Mouse (Mus musculus) kidney, embryonic 16.5 days (tissue): ENCODE data around the gene C2cd5. TPM values are rescaled to one million over a fixed set of nuclear protein-coding genes. Genes with fewer than 3 reads are reported as not detected.

Experiments
- ATAC-seq: fragments of 200-750 bp; cut with Nextera tagmentation; 2 replicates; pipeline ENCODE4 v1.8.0; 2017; ENCODE audit warnings: moderate TSS enrichment; ENCODE audit not compliant: low FRiP score, low TSS enrichment
- H3K27ac ChIP-seq: fragments of 300-500 bp; sonication (generic); 2 replicates; pipeline ENCODE4 v1.5.1; 2014; ENCODE audit warnings: low read length
- H3K27me3 ChIP-seq: fragments of 300-500 bp; sonication (generic); 2 replicates; pipeline ENCODE4 v1.6.1; 2014; ENCODE audit warnings: low read length, control low read depth, mixed read lengths; ENCODE audit not compliant: insufficient read depth
- H3K36me3 ChIP-seq: fragments of 300-500 bp; sonication (generic); 2 replicates; pipeline ENCODE4 v1.6.1; 2014; ENCODE audit warnings: low read length, control low read depth, mixed read lengths; ENCODE audit not compliant: insufficient read depth
- H3K4me1 ChIP-seq: fragments of 300-500 bp; sonication (generic); 2 replicates; pipeline ENCODE4 v1.6.1; 2014; ENCODE audit warnings: low read length, control low read depth, mixed read lengths; ENCODE audit not compliant: insufficient read depth
- H3K4me2 ChIP-seq: fragments of 300-500 bp; sonication (generic); replicated peaks from 2 replicates; pipeline ENCODE4 v1.6.1; 2014; ENCODE audit warnings: low read depth, low read length
- H3K4me3 ChIP-seq: fragments of 300-500 bp; sonication (generic); 2 replicates; pipeline ENCODE4 v1.5.1; 2014; ENCODE audit warnings: mild to moderate bottlenecking, low read length
- H3K9ac ChIP-seq: fragments of 300-500 bp; sonication (generic); replicated peaks from 2 replicates; pipeline ENCODE4 v1.6.1; 2014; ENCODE audit warnings: low read length
- H3K9me3 ChIP-seq: fragments of 300-500 bp; sonication (generic); 2 replicates; pipeline ENCODE4 v1.6.1; 2016; ENCODE audit warnings: low read length, control low read depth
- WGBS: fragments of 180-500 bp; shearing (Covaris S2); extraction: QIAGEN DNeasy Blood & Tissue Kit; methylation state at CpG from one replicate; pipeline ENCODE4 v1.1.7; 2014; 5-methylcytosine and 5-hydroxymethylcytosine counted together
- polyA plus RNA-seq: library from polyadenylated mRNA; unstranded; fragments of >200 nt; fragmentation: Nextera tagmentation; extraction: Ambion mirVana; gene quantifications from 2 replicates; pipeline ENCODE4 v1.2.1, GENCODE M21; 2015

C2cd5 gene
- polyA plus RNA-seq, 1 experiment from 2014 or later: 35.3 TPM

GRCm38 (mm10) chr6:143125721-143126120, 25.8 kb upstream of the C2cd5 start:
- Histone ChIP-seq H3K4me1 (no peaks in the 10 kb centered on the region), H3K4me3 (no peak overlapping the region), H3K9me3 (peaks cover 4% of the 10 kb centered on the region; the same call in 1 of the 2 replicates), H3K4me2 (no peak overlapping the region), H3K27ac (no peak overlapping the region), H3K27me3 (no peaks in the 10 kb centered on the region), H3K36me3 (no peaks in the 10 kb centered on the region), H3K9ac (no peak overlapping the region)
- ATAC-seq: no peak

GRCm38 (mm10) chr6:143119325-143119724, 19.4 kb upstream of the C2cd5 start:
- WGBS: 82% methylated on average over 6 of the region's 6 CpGs
- Histone ChIP-seq H3K4me3 (no peak overlapping the region), H3K27ac (no peak overlapping the region), H3K9me3 (no peaks in the 10 kb centered on the region), H3K36me3 (no peaks in the 10 kb centered on the region), H3K9ac (no peak overlapping the region), H3K4me1 (peaks cover 11% of the 10 kb centered on the region), H3K27me3 (no peaks in the 10 kb centered on the region), H3K4me2 (no peak overlapping the region)
- no peak for ATAC-seq

GRCm38 (mm10) chr6:143116779-143117178, 16.8 kb upstream of the C2cd5 start:
- peaks cover 11% of the 10 kb centered on the region for H3K4me1 ChIP-seq
- H3K9me3 ChIP-seq: no peaks in the 10 kb centered on the region
- no peak for ATAC-seq
- H3K36me3 ChIP-seq: no peaks in the 10 kb centered on the region
- no peaks in the 10 kb centered on the region for H3K27me3 ChIP-seq
- WGBS: 54% methylated on average over 6 of the region's 6 CpGs
- H3K4me3 ChIP-seq: no peak overlapping the region
- no peak overlapping the region for H3K27ac ChIP-seq
- H3K4me2 ChIP-seq: no peak overlapping the region
- no peak overlapping the region for H3K9ac ChIP-seq

GRCm38 (mm10) chr6:143115505-143115904, 15.6 kb upstream of the C2cd5 start:
- no peak overlapping the region for H3K9ac ChIP-seq
- H3K4me1 ChIP-seq: peaks cover 11% of the 10 kb centered on the region
- WGBS: 69% methylated on average over 5 of the region's 5 CpGs
- H3K9me3 ChIP-seq: no peaks in the 10 kb centered on the region
- H3K4me3 ChIP-seq: no peak overlapping the region
- H3K36me3 ChIP-seq: no peaks in the 10 kb centered on the region
- H3K4me2 ChIP-seq: no peak overlapping the region
- no peak overlapping the region for H3K27ac ChIP-seq
- H3K27me3 ChIP-seq: no peaks in the 10 kb centered on the region
- 0 out of 2 replicates have a peak, but pooled peaks have one; percentile 21 for ATAC-seq

- Histone ChIP-seq H3K4me1 (peaks cover 11% of the 10 kb centered on the region), H3K9me3 (no peaks in the 10 kb centered on the region), H3K4me3 (no peak overlapping the region), H3K27me3 (no peaks in the 10 kb centered on the region), H3K27ac (peak overlapping the region; percentile 72), H3K36me3 (no peaks in the 10 kb centered on the region), H3K9ac (peak overlapping the region; percentile 12; the same call in 1 of the 2 replicates), H3K4me2 (no peak overlapping the region)
- peak; percentile 83 for ATAC-seq
- 36% methylated on average over 9 of the region's 9 CpGs for WGBS
Measured at GRCm38 (mm10) chr6:143115011-143115445, 15.1 kb upstream of the C2cd5 start.

- peak overlapping the region; percentile 72 for H3K27ac ChIP-seq
Measured at GRCm38 (mm10) chr6:143114556-143114955, 14.6 kb upstream of the C2cd5 start.

GRCm38 (mm10) chr6:143110371-143110770, 10.4 kb upstream of the C2cd5 start:
- ATAC-seq: no peak
- WGBS: 74% methylated on average over 7 of the region's 7 CpGs
- no peak overlapping the region for H3K4me2 ChIP-seq

More at GRCm38 (mm10) chr6:143114556-143114955, 14.6 kb upstream of the C2cd5 start:
- peak overlapping the region; percentile 12; the same call in 1 of the 2 replicates for H3K9ac ChIP-seq
- no peak overlapping the region for H3K4me2 ChIP-seq
- H3K4me1 ChIP-seq: peaks cover 11% of the 10 kb centered on the region
- no peaks in the 10 kb centered on the region for H3K9me3 ChIP-seq
- H3K27me3 ChIP-seq: no peaks in the 10 kb centered on the region
- no peaks in the 10 kb centered on the region for H3K36me3 ChIP-seq
- H3K4me3 ChIP-seq: no peak overlapping the region
- peak; percentile 82; the same call in 1 of the 2 replicates for ATAC-seq
- 11% methylated on average over 2 of the region's 2 CpGs for WGBS

GRCm38 (mm10) chr6:143109622-143110218, 9.8 kb upstream of the C2cd5 start:
- no peak overlapping the region for H3K4me2 ChIP-seq
- H3K4me1 ChIP-seq: peaks cover 4% of the 10 kb centered on the region
- no peak overlapping the region for H3K27ac ChIP-seq
- whole genome bisulfite sequencing: 78% methylated on average over 16 of the region's 16 CpGs
- H3K4me3 ChIP-seq: no peak overlapping the region
- no peak overlapping the region for H3K9ac ChIP-seq
- no peak for ATAC-seq
- H3K27me3 ChIP-seq: no peaks in the 10 kb centered on the region
- no peaks in the 10 kb centered on the region for H3K36me3 ChIP-seq
- H3K9me3 ChIP-seq: no peaks in the 10 kb centered on the region

More at GRCm38 (mm10) chr6:143110371-143110770, 10.4 kb upstream of the C2cd5 start:
- Histone ChIP-seq H3K27me3 (no peaks in the 10 kb centered on the region), H3K27ac (no peak overlapping the region), H3K4me3 (no peak overlapping the region), H3K9ac (no peak overlapping the region), H3K36me3 (no peaks in the 10 kb centered on the region), H3K9me3 (no peaks in the 10 kb centered on the region), H3K4me1 (peaks cover 10% of the 10 kb centered on the region)

GRCm38 (mm10) chr6:143108031-143108430, 8.1 kb upstream of the C2cd5 start:
- no peak overlapping the region for H3K9ac ChIP-seq
- no peak overlapping the region for H3K4me3 ChIP-seq
- 70% methylated on average over 13 of the region's 13 CpGs for WGBS
- no peak for ATAC-seq
- H3K4me1 ChIP-seq: no peaks in the 10 kb centered on the region
- no peaks in the 10 kb centered on the region for H3K36me3 ChIP-seq
- H3K27ac ChIP-seq: no peak overlapping the region
- H3K27me3 ChIP-seq: no peaks in the 10 kb centered on the region
- peaks cover 6% of the 10 kb centered on the region; the same call in 1 of the 2 replicates for H3K9me3 ChIP-seq
- no peak overlapping the region for H3K4me2 ChIP-seq

- H3K4me2 ChIP-seq: no peak overlapping the region
- H3K9me3 ChIP-seq: peaks cover 6% of the 10 kb centered on the region; the same call in 1 of the 2 replicates
- 90% methylated on average over 4 of the region's 4 CpGs for WGBS
- H3K9ac ChIP-seq: no peak overlapping the region
- no peaks in the 10 kb centered on the region for H3K36me3 ChIP-seq
- H3K27me3 ChIP-seq: no peaks in the 10 kb centered on the region
- H3K4me3 ChIP-seq: no peak overlapping the region
- H3K4me1 ChIP-seq: no peaks in the 10 kb centered on the region
- no peak for ATAC-seq
- H3K27ac ChIP-seq: no peak overlapping the region
Measured at GRCm38 (mm10) chr6:143107611-143108010, 7.7 kb upstream of the C2cd5 start.
